22 mouse cellular contexts compared by ENCODE assay signal in the genomic region with DNA sequence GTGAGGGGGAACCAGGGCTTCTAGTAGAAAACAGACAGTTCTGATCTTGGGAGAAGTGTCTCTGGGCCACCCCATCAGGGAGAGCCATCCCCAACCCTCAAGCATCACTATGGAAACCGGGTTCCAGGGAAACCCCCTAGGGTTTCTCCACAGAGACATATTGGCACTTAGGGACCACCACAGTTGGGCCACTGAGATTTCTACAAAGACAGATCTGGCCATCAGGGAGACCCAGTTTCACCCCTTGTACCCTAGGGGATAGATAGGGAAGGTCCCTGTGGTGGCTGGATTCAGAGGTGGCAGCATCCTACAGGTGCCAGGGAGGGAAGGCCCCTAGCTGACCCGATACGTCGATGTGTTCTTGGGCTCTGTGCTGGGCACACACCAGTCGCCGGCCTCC. TPM values are rescaled to one million over a fixed set of nuclear protein-coding genes. Genes with fewer than 3 reads are reported as not detected.
DNase-seq lines count a peak whose midpoint lies in the region; ATAC-seq and TF ChIP-seq lines count a peak whose summit lies in the region.
"Had no signal": no experiment of that assay in that cellular context is flagged by ENCODE, and none has a peak within 500 bp of the region (broad histone marks: within the 10 kb centered on the region; RNA-seq: fewer than 3 reads in every experiment).

No protein-coding gene starts in this region.

- H3K27ac ChIP-seq in hindbrain, embryonic 13.5 days: 0 out of 2 replicates have a peak overlapping the region, but pooled peaks have one; percentile 6
- H3K27ac ChIP-seq in hindbrain, embryonic 11.5 days (ENCODE audit: low read depth, low read length): no peak overlapping the region
- peak overlapping the region; percentile 9; the same call in 1 of the 2 replicates for H3K27ac ChIP-seq in liver, embryonic 13.5 days
- H3K27ac ChIP-seq in liver, embryonic 11.5 days (ENCODE audit: low read depth, low read length): no peak overlapping the region
- no peak overlapping the region for H3K27ac ChIP-seq in CH12.LX (ENCODE audit: insufficient read depth, low read depth)
- H3K27ac ChIP-seq: embryonic facial prominence, embryonic 12.5 days; gastrocnemius, adult 2 months; heart, embryonic 13.5 days had no signal

- no peak overlapping the region for H3K9ac ChIP-seq in hindbrain, embryonic 13.5 days
- H3K9ac ChIP-seq in hindbrain, embryonic 11.5 days (ENCODE audit: low read depth, low read length): no peak overlapping the region
- H3K9ac ChIP-seq in liver, embryonic 13.5 days: no peak overlapping the region
- no peak overlapping the region for H3K9ac ChIP-seq in liver, embryonic 11.5 days (ENCODE audit: low read depth, low read length)
- no peak overlapping the region for H3K9ac ChIP-seq in CH12.LX (ENCODE audit: insufficient read depth, low read depth)
- H3K9ac ChIP-seq: embryonic facial prominence, embryonic 12.5 days; forebrain, embryonic 13.5 days; heart, embryonic 13.5 days; hindbrain, embryonic 12.5 days had no signal

- WGBS in hindbrain, embryonic 13.5 days: 83% methylated on average over 6 of the region's 6 CpGs
- WGBS in hindbrain, embryonic 11.5 days: 88% methylated on average over 6 of the region's 6 CpGs
- 78% methylated on average over 6 of the region's 6 CpGs for WGBS in liver, embryonic 13.5 days (ENCODE audit: insufficient replicate concordance)
- 83% methylated on average over 6 of the region's 6 CpGs for WGBS in liver, embryonic 11.5 days

- H3K36me3 ChIP-seq in hindbrain, embryonic 13.5 days: peaks cover 50% of the 10 kb centered on the region
- peaks cover 1% of the 10 kb centered on the region; the same call in 1 of the 2 replicates for H3K36me3 ChIP-seq in hindbrain, embryonic 11.5 days (ENCODE audit: control insufficient read depth, insufficient read depth, low read length)
- H3K36me3 ChIP-seq in liver, embryonic 13.5 days: peaks cover 43% of the 10 kb centered on the region
- peaks cover 26% of the 10 kb centered on the region for H3K36me3 ChIP-seq in liver, embryonic 11.5 days (ENCODE audit: control insufficient read depth, insufficient read depth, low read length)
- H3K36me3 ChIP-seq in CH12.LX (replicated peaks in 1 of 2; ENCODE audit: control insufficient read depth in 1 of 2, insufficient read depth in 1 of 2, low read length in 1 of 2): no peaks in the 10 kb centered on the region

- TF ChIP-seq RAD21 in CH12.LX (IDR thresholded peaks at IDR 0.05; ENCODE audit: low read depth, low read length): no peak

- in situ Hi-C loops in CH12.LX (cut with MboI; ENCODE audit: low pct_ligation_motif_present, low pct_unique_long_range_greater_than_20kb, low sequenced_read_pairs): no loop called here

- H3K4me1 ChIP-seq in hindbrain, embryonic 13.5 days (replicated peaks): peaks cover 19% of the 10 kb centered on the region
- H3K4me1 ChIP-seq in hindbrain, embryonic 11.5 days (replicated peaks; ENCODE audit: control insufficient read depth, insufficient read depth, low read length): no peaks in the 10 kb centered on the region
- H3K4me1 ChIP-seq in liver, embryonic 13.5 days (replicated peaks): peaks cover 24% of the 10 kb centered on the region
- peaks cover 8% of the 10 kb centered on the region for H3K4me1 ChIP-seq in liver, embryonic 11.5 days (replicated peaks; ENCODE audit: control insufficient read depth, insufficient read depth, low read length)
- peaks cover 19 to 45% of the 10 kb centered on the region in 2 experiments for H3K4me1 ChIP-seq in CH12.LX (ENCODE audit: control insufficient read depth in 1 of 2, insufficient read depth in 2 of 2)
- H3K4me1 ChIP-seq: embryonic facial prominence, embryonic 12.5 days had no signal

- ATAC-seq in hindbrain, embryonic 13.5 days (ENCODE audit: low FRiP score): no peak
- no peak for ATAC-seq in hindbrain, embryonic 11.5 days (ENCODE audit: low FRiP score)
- ATAC-seq in liver, embryonic 13.5 days (ENCODE audit: low read depth): no peak
- ATAC-seq in liver, embryonic 11.5 days (replicated peaks; ENCODE audit: low FRiP score): no peak
- ATAC-seq in monocyte, adult 5-6 weeks (replicated peaks; ENCODE audit: insufficient number of reproducible peaks, low FRiP score, low TSS enrichment, poor library complexity, severe bottlenecking): no peak
- ATAC-seq: activated CD4-positive, CD25-positive, alpha-beta regulatory T cell, adult 4 months; CD4-positive, CD25-positive, alpha-beta regulatory T cell, adult 4 months; forebrain, embryonic 13.5 days; Patski had no signal

- TF ChIP-seq CTCF in CH12.LX (conservative IDR thresholded peaks at IDR 0.05 in 1 of 2, IDR thresholded peaks at IDR 0.05 in 1 of 2; ENCODE audit: low read depth in 2 of 2, low read length in 2 of 2): no peak

- dilution Hi-C loops in CH12.LX (cut with MboI; ENCODE audit: extremely low pct_ligation_motif_present, extremely low pct_unique_long_range_greater_than_20kb, low sequenced_read_pairs): no loop called here

- DNase-seq in hindbrain, embryonic 11.5 days (ENCODE audit: low spot score): no peak
- no peak for DNase-seq in liver, embryonic 13.5 days
- no peak for DNase-seq in liver, embryonic 11.5 days (ENCODE audit: low spot score)
- DNase-seq in A20 (ENCODE audit: low read depth, low spot score) (peak; percentile 24), CH12.LX (ENCODE audit: extremely low read depth) (peak; percentile 58)
- DNase-seq in right cerebral cortex, postnatal 4 days: no peak
- DNase-seq: adrenal gland, postnatal 14 days; B cell, adult 2 months; cerebellum, adult 18-20 months; gastrocnemius, adult 2 months; gastrocnemius, postnatal 25 days; heart, adult 11 months; heart, postnatal 36 days had no signal

- no peak for TF ChIP-seq POLR2A in CH12.LX (IDR thresholded peaks at IDR 0.05; ENCODE audit: low read depth, low read length)

- no peaks in the 10 kb centered on the region for H3K9me3 ChIP-seq in hindbrain, embryonic 13.5 days
- H3K9me3 ChIP-seq in hindbrain, embryonic 11.5 days (ENCODE audit: control insufficient read depth, low read length): no peaks in the 10 kb centered on the region
- no peaks in the 10 kb centered on the region for H3K9me3 ChIP-seq in liver, embryonic 13.5 days (replicated peaks)
- no peaks in the 10 kb centered on the region for H3K9me3 ChIP-seq in liver, embryonic 11.5 days (ENCODE audit: control insufficient read depth, low read length)
- H3K9me3 ChIP-seq in CH12.LX (replicated peaks; ENCODE audit: low read length): peaks cover 12% of the 10 kb centered on the region
- H3K9me3 ChIP-seq: embryonic facial prominence, embryonic 12.5 days; forebrain, embryonic 13.5 days; heart, embryonic 13.5 days; hindbrain, embryonic 12.5 days had no signal

- H3K79me2 ChIP-seq in CH12.LX (replicated peaks; ENCODE audit: control insufficient read depth, extremely low read depth, insufficient read depth, poor library complexity, severe bottlenecking): no peaks in the 10 kb centered on the region

- no peaks in the 10 kb centered on the region for H3K27me3 ChIP-seq in hindbrain, embryonic 13.5 days
- no peaks in the 10 kb centered on the region for H3K27me3 ChIP-seq in hindbrain, embryonic 11.5 days (ENCODE audit: control insufficient read depth, insufficient read depth, low read length)
- peaks cover 4% of the 10 kb centered on the region; the same call in 1 of the 2 replicates for H3K27me3 ChIP-seq in liver, embryonic 13.5 days
- H3K27me3 ChIP-seq in liver, embryonic 11.5 days (replicated peaks; ENCODE audit: control insufficient read depth, insufficient read depth, low read length): no peaks in the 10 kb centered on the region
- H3K27me3 ChIP-seq in CH12.LX (replicated peaks): peaks cover 66% of the 10 kb centered on the region
- H3K27me3 ChIP-seq: embryonic facial prominence, embryonic 12.5 days; forebrain, embryonic 13.5 days; hindbrain, embryonic 12.5 days; Patski had no signal

- no peak overlapping the region for H3K4me3 ChIP-seq in hindbrain, embryonic 13.5 days
- no peak overlapping the region for H3K4me3 ChIP-seq in hindbrain, embryonic 11.5 days (ENCODE audit: low read depth, low read length)
- H3K4me3 ChIP-seq in liver, embryonic 13.5 days (replicated peaks): no peak overlapping the region
- H3K4me3 ChIP-seq in liver, embryonic 11.5 days (ENCODE audit: low read depth, low read length): no peak overlapping the region
- H3K4me3 ChIP-seq in CH12.LX (replicated peaks in 1 of 3; ENCODE audit: low read depth in 2 of 3, low read length in 2 of 3, poor library complexity in 1 of 3): no peak overlapping the region
- H3K4me3 ChIP-seq: embryonic facial prominence, embryonic 12.5 days; forebrain, embryonic 13.5 days; gastrocnemius, adult 2 months; heart, embryonic 13.5 days; hindbrain, embryonic 12.5 days had no signal

- TF ChIP-seq EP300 in CH12.LX (IDR thresholded peaks at IDR 0.05; ENCODE audit: low read length): 0 out of 2 replicates have a peak, but pooled peaks have one; percentile 13

- H3K4me2 ChIP-seq in hindbrain, embryonic 13.5 days: no peak overlapping the region
- H3K4me2 ChIP-seq in hindbrain, embryonic 11.5 days (replicated peaks; ENCODE audit: low read depth, low read length): no peak overlapping the region
- no peak overlapping the region for H3K4me2 ChIP-seq in liver, embryonic 13.5 days
- no peak overlapping the region for H3K4me2 ChIP-seq in liver, embryonic 11.5 days
- H3K4me2 ChIP-seq in CH12.LX (ENCODE audit: insufficient read depth, low read depth, poor library complexity, severe bottlenecking): no peak overlapping the region
- H3K4me2 ChIP-seq: embryonic facial prominence, embryonic 12.5 days; forebrain, embryonic 13.5 days; heart, embryonic 13.5 days; hindbrain, embryonic 12.5 days had no signal

RNA-seq across cellular contexts. Expression of a gene that starts 14.3 kb away (rescaled TPM):
- 24.2 and 25.5 TPM in 2 replicates for polyA plus RNA-seq in hindbrain, embryonic 13.5 days (2015; fragmentation: Nextera tagmentation; extraction: Ambion mirVana)
- polyA plus RNA-seq in hindbrain, embryonic 11.5 days (2014; fragmentation: Nextera tagmentation; extraction: Ambion mirVana): 12.5 and 13.0 TPM in 2 replicates
- polyA plus RNA-seq in liver, embryonic 13.5 days (2015; fragmentation: Nextera tagmentation; extraction: Ambion mirVana): 5.8 and 8.6 TPM in 2 replicates
- 14.9 and 15.2 TPM in 2 replicates for polyA plus RNA-seq in liver, embryonic 11.5 days (2014; fragmentation: Nextera tagmentation; extraction: Ambion mirVana)
- total RNA-seq in CH12.LX (2012; rRNA removed) (not detected in 2 replicates), CH12.LX (2014; rRNA removed) (not detected in 2 replicates)
- polyA plus RNA-seq in CH12.LX (2012; ENCODE audit: insufficient read length, low read depth): not detected in 2 replicates
- 2.8 to 14.5 TPM (median 4.8 TPM) in 3 replicates for total RNA-seq in monocyte, adult 5-6 weeks (2017)

RNA-seq across cellular contexts. Expression of a gene that starts 17.2 kb away (rescaled TPM):
- 132 and 142 TPM in 2 replicates for polyA plus RNA-seq in hindbrain, embryonic 13.5 days (2015; fragmentation: Nextera tagmentation; extraction: Ambion mirVana)
- polyA plus RNA-seq in hindbrain, embryonic 11.5 days (2014; fragmentation: Nextera tagmentation; extraction: Ambion mirVana): 46.1 and 47.6 TPM in 2 replicates
- polyA plus RNA-seq in liver, embryonic 13.5 days (2015; fragmentation: Nextera tagmentation; extraction: Ambion mirVana): 35.4 and 36.3 TPM in 2 replicates
- 55.8 and 57.8 TPM in 2 replicates for polyA plus RNA-seq in liver, embryonic 11.5 days (2014; fragmentation: Nextera tagmentation; extraction: Ambion mirVana)
- total RNA-seq in CH12.LX (2012; rRNA removed): 0.04 and 0.17 TPM in 2 replicates
- 0.07 TPM in 1 of 2 replicates, not detected in the other for total RNA-seq in CH12.LX (2014; rRNA removed)
- not detected in 2 replicates for polyA plus RNA-seq in CH12.LX (2012; ENCODE audit: insufficient read length, low read depth)
- total RNA-seq in monocyte, adult 5-6 weeks (2017): 0.38 to 1.5 TPM in 2 of 3 replicates, not detected in the other

RNA-seq across cellular contexts. Expression of a gene that starts 36.0 kb away (rescaled TPM):
- 16.9 and 17.3 TPM in 2 replicates for polyA plus RNA-seq in hindbrain, embryonic 13.5 days (2015; fragmentation: Nextera tagmentation; extraction: Ambion mirVana)
- polyA plus RNA-seq in hindbrain, embryonic 11.5 days (2014; fragmentation: Nextera tagmentation; extraction: Ambion mirVana): 12.4 and 16.2 TPM in 2 replicates
- 10.0 and 10.6 TPM in 2 replicates for polyA plus RNA-seq in liver, embryonic 13.5 days (2015; fragmentation: Nextera tagmentation; extraction: Ambion mirVana)
- 21.9 and 27.9 TPM in 2 replicates for polyA plus RNA-seq in liver, embryonic 11.5 days (2014; fragmentation: Nextera tagmentation; extraction: Ambion mirVana)
- total RNA-seq in CH12.LX (2012; rRNA removed) (21.2 and 21.8 TPM in 2 replicates), CH12.LX (2014; rRNA removed) (5.7 and 7.8 TPM in 2 replicates)
- 20.3 and 21.2 TPM in 2 replicates for polyA plus RNA-seq in CH12.LX (2012; ENCODE audit: insufficient read length, low read depth)
- 127 to 216 TPM (median 141 TPM) in 3 replicates for total RNA-seq in monocyte, adult 5-6 weeks (2017)

RNA-seq across cellular contexts. Expression of a gene that starts 49.8 kb away (rescaled TPM):
- polyA plus RNA-seq in hindbrain, embryonic 13.5 days (2015; fragmentation: Nextera tagmentation; extraction: Ambion mirVana): 10.3 and 11.4 TPM in 2 replicates
- 4.2 and 4.4 TPM in 2 replicates for polyA plus RNA-seq in hindbrain, embryonic 11.5 days (2014; fragmentation: Nextera tagmentation; extraction: Ambion mirVana)
- polyA plus RNA-seq in liver, embryonic 13.5 days (2015; fragmentation: Nextera tagmentation; extraction: Ambion mirVana): 1.8 and 1.9 TPM in 2 replicates
- 4.0 and 4.6 TPM in 2 replicates for polyA plus RNA-seq in liver, embryonic 11.5 days (2014; fragmentation: Nextera tagmentation; extraction: Ambion mirVana)
- total RNA-seq in CH12.LX (2012; rRNA removed): 34.9 and 53.0 TPM in 2 replicates
- total RNA-seq in CH12.LX (2014; rRNA removed): 5.5 and 5.8 TPM in 2 replicates
- polyA plus RNA-seq in CH12.LX (2012; ENCODE audit: insufficient read length, low read depth): 8.3 and 9.0 TPM in 2 replicates
- total RNA-seq in monocyte, adult 5-6 weeks (2017): 0.75 to 1.2 TPM (median 0.97 TPM) in 3 replicates

RNA-seq across cellular contexts. Expression of a gene that starts 50.7 kb away (rescaled TPM):
- polyA plus RNA-seq in hindbrain, embryonic 13.5 days (2015; fragmentation: Nextera tagmentation; extraction: Ambion mirVana): 0.23 and 0.52 TPM in 2 replicates
- polyA plus RNA-seq in hindbrain, embryonic 11.5 days (2014; fragmentation: Nextera tagmentation; extraction: Ambion mirVana): 0.11 and 0.29 TPM in 2 replicates
- polyA plus RNA-seq in liver, embryonic 13.5 days (2015; fragmentation: Nextera tagmentation; extraction: Ambion mirVana): 0.21 and 0.28 TPM in 2 replicates
- 0.22 and 0.30 TPM in 2 replicates for polyA plus RNA-seq in liver, embryonic 11.5 days (2014; fragmentation: Nextera tagmentation; extraction: Ambion mirVana)
- total RNA-seq in CH12.LX (2012; rRNA removed) (0.08 and 0.34 TPM in 2 replicates), CH12.LX (2014; rRNA removed) (not detected in 2 replicates)
- 0.39 and 0.45 TPM in 2 replicates for polyA plus RNA-seq in CH12.LX (2012; ENCODE audit: insufficient read length, low read depth)
- total RNA-seq in monocyte, adult 5-6 weeks (2017): not detected in 3 replicates
- total RNA-seq: adrenal gland, postnatal 14 days had no signal
- polyA plus RNA-seq: CD4-positive, CD25-positive, alpha-beta regulatory T cell, adult 4 months; forebrain, embryonic 13.5 days had no signal

Comparison
In these comparisons a context has a peak if more than half of its experiments do, and no peak if none do; other contexts are left out.
1. H3K27ac ChIP-seq: peak in hindbrain, embryonic 13.5 days (single experiment) and liver, embryonic 13.5 days (single experiment); none in hindbrain, embryonic 11.5 days (single experiment), liver, embryonic 11.5 days (single experiment) and CH12.LX (single experiment).
2. DNase-seq: peak in A20 (single experiment) and CH12.LX (single experiment); none in hindbrain, embryonic 11.5 days (single experiment), liver, embryonic 13.5 days (single experiment), liver, embryonic 11.5 days (single experiment) and right cerebral cortex, postnatal 4 days (single experiment).
3. RNA of a gene that starts 17.2 kb away (polyA plus RNA-seq): 132 to 142 TPM in hindbrain, embryonic 13.5 days, 55.8 to 57.8 TPM in liver, embryonic 11.5 days, 46.1 to 47.6 TPM in hindbrain, embryonic 11.5 days and 35.4 to 36.3 TPM in liver, embryonic 13.5 days; not detected in CH12.LX; every median in the first group is over 10 times any median in the second.